Mouse (Mus musculus) lung, adult 2 months (tissue): ENCODE results near the gene Wfdc5.

Experiments
- CTCF ChIP-seq: fragments of 200-500 bp; IDR thresholded peaks from 2 replicates; pipeline ENCODE4 v1.5.1; 2011; ENCODE audit warnings: mild to moderate bottlenecking, low read length, control low read depth; ENCODE audit not compliant: insufficient read depth
- POLR2A ChIP-seq: fragments of 200-500 bp; IDR thresholded peaks from 2 replicates; pipeline ENCODE4 v1.6.1; 2011; ENCODE audit warnings: low read depth, mild to moderate bottlenecking, control low read depth, low read length, borderline replicate concordance; ENCODE audit errors: extremely low read depth

DNA sequence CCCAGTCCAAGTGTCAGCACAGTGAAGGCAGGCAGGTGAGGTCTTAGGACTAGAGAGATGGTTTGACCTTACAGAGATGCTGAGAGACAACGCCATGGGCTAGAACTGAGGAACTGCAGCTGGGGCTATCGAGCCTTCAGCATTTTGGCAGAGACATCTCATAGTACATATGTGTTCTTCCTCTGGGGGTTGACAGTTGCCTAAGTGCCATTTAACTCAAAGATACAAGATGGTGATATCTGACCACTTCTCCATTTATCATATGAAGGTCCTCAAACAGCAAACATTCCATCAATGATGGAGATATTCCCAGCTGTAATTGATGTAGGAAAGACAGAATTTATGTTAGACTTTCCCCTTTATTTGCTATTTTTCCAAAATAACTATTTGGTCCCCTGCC lies 55.2 kb downstream of the Wfdc5 start:
- no peak for TF ChIP-seq CTCF
- no peak for TF ChIP-seq POLR2A
